Mouse (Mus musculus): ENCODE data around the gene H2al1h.

GRCm38 (mm10) chrX:11361261-11361660 lies 40.0 kb downstream of the H2al1h start:
- TF ChIP-seq CTCF (IDR thresholded peaks at IDR 0.05; ENCODE audit: control insufficient read depth, insufficient read depth, insufficient replicate concordance, low read depth, low read length) (no peak), POLR2A (IDR thresholded peaks at IDR 0.05; ENCODE audit: control insufficient read depth, low read depth, low read length) (no peak)
